8 mouse cellular contexts compared by ENCODE assay signal in genomic region chr19:60468254-60468762, GRCm38 (mm10). TPM values are rescaled to one million over a fixed set of nuclear protein-coding genes. Genes with fewer than 3 reads are reported as not detected.
A peak's percentile ranks its signal among the peaks of the same experiment; 100 is the strongest.
DNase-seq lines count a peak whose midpoint lies in the region; ATAC-seq and TF ChIP-seq lines count a peak whose summit lies in the region.

TSS of gene Prlhr (minus strand) at chr19:60468304.

- H3K9ac ChIP-seq in limb, embryonic 15.5 days = no peak within 1 kb of the TSS
- no peak within 1 kb of the TSS for H3K9ac ChIP-seq in stomach, embryonic 15.5 days

- peaks cover 4% of the 10 kb centered on the region for H3K27me3 ChIP-seq in spleen, adult 2 months (ENCODE audit: control insufficient read depth, insufficient read depth, low read length)
- H3K27me3 ChIP-seq in limb, embryonic 15.5 days = peaks cover 42% of the 10 kb centered on the region
- peaks cover 31% of the 10 kb centered on the region for H3K27me3 ChIP-seq in stomach, embryonic 15.5 days (replicated peaks)

- peak within 1 kb of the TSS; percentile 23; the same call in 1 of the 2 replicates for H3K4me3 ChIP-seq in spleen, adult 2 months (ENCODE audit: extremely low read depth, insufficient read depth, insufficient read length)
- H3K4me3 ChIP-seq in limb, embryonic 15.5 days = peak within 1 kb of the TSS; percentile 13
- peak within 1 kb of the TSS; percentile 23; the same call in 1 of the 2 replicates for H3K4me3 ChIP-seq in stomach, embryonic 15.5 days (replicated peaks)

- TF ChIP-seq POLR2A in spleen, adult 2 months (IDR thresholded peaks at IDR 0.05; ENCODE audit: low read depth, low read length) = no peak

- DNase-seq in embryo, embryonic 11 days = peak; percentile 22
- no peak for DNase-seq in embryo, embryonic 9.5 days (ENCODE audit: extremely low spot score)
- no peak for DNase-seq in spleen, adult 2 months (ENCODE audit: low read depth in 1 of 2, low spot score in 2 of 2)
- DNase-seq in spleen, adult 18-20 months = no peak
- no peak for DNase-seq in right cerebral cortex, postnatal 14 days
- DNase-seq in lung, postnatal 4 days = no peak

- TF ChIP-seq CTCF in spleen, adult 2 months (IDR thresholded peaks at IDR 0.05; ENCODE audit: extremely low read depth, insufficient read depth, insufficient read length, insufficient replicate concordance) = no peak

- H3K4me1 ChIP-seq in spleen, adult 2 months (ENCODE audit: control insufficient read depth, insufficient read depth, insufficient read length) = peaks cover 9% of the 10 kb centered on the region
- peaks cover 27% of the 10 kb centered on the region for H3K4me1 ChIP-seq in limb, embryonic 15.5 days
- peaks cover 16% of the 10 kb centered on the region; the same call in 1 of the 2 replicates for H3K4me1 ChIP-seq in stomach, embryonic 15.5 days

- H3K4me2 ChIP-seq in limb, embryonic 15.5 days = peak within 1 kb of the TSS; percentile 40
- peak within 1 kb of the TSS; percentile 49 for H3K4me2 ChIP-seq in stomach, embryonic 15.5 days

- H3K36me3 ChIP-seq in spleen, adult 2 months (ENCODE audit: control insufficient read depth, insufficient read depth, low read length) = no peaks in the 10 kb centered on the region
- no peaks in the 10 kb centered on the region for H3K36me3 ChIP-seq in limb, embryonic 15.5 days
- H3K36me3 ChIP-seq in stomach, embryonic 15.5 days = no peaks in the 10 kb centered on the region

- no peak within 1 kb of the TSS for H3K27ac ChIP-seq in spleen, adult 2 months (ENCODE audit: insufficient read depth, low read length)
- no peak within 1 kb of the TSS for H3K27ac ChIP-seq in limb, embryonic 15.5 days
- H3K27ac ChIP-seq in stomach, embryonic 15.5 days = no peak within 1 kb of the TSS

- ATAC-seq in limb, embryonic 15.5 days (ENCODE audit: insufficient number of reproducible peaks, low FRiP score, low TSS enrichment, low read depth) = no peak
- no peak for ATAC-seq in stomach, embryonic 15.5 days (ENCODE audit: insufficient read depth, low FRiP score, low read depth)

- no peaks in the 10 kb centered on the region for H3K9me3 ChIP-seq in limb, embryonic 15.5 days
- no peaks in the 10 kb centered on the region for H3K9me3 ChIP-seq in stomach, embryonic 15.5 days

- whole genome bisulfite sequencing in spleen, adult 2 months = 21% methylated on average over 17 of the region's 17 CpGs
- 8% methylated on average over 17 of the region's 17 CpGs for WGBS in limb, embryonic 15.5 days
- 7% methylated on average over 17 of the region's 17 CpGs for WGBS in stomach, embryonic 15.5 days

RNA-seq across cellular contexts. Expression of gene Prlhr, which starts in this region (rescaled TPM):
- polyA plus RNA-seq in spleen, adult 2 months (2012; rRNA removed) = not detected in 2 replicates
- polyA plus RNA-seq in limb, embryonic 15.5 days (2015; fragmentation: Nextera tagmentation; extraction: Ambion mirVana) = not detected in 2 replicates
- not detected in 2 replicates for polyA plus RNA-seq in stomach, embryonic 15.5 days (2015; fragmentation: Nextera tagmentation; extraction: Ambion mirVana)
